Comparison of ENCODE assay signal across 18 mouse cellular contexts in genomic region chr16:5524375-5524774, GRCm38 (mm10).
DNase-seq lines count a peak whose midpoint lies in the region; ATAC-seq lines count a peak whose summit lies in the region.
"Had no signal": no experiment of that assay in that cellular context is flagged by ENCODE, and none has a peak within 500 bp of the region (broad histone marks: within the 10 kb centered on the region; RNA-seq: fewer than 3 reads in every experiment).

No protein-coding gene starts in this region.

- H3K9ac ChIP-seq in midbrain, embryonic 16.5 days (ENCODE audit: low read depth, low read length) = no peak overlapping the region
- no peak overlapping the region for H3K9ac ChIP-seq in midbrain, embryonic 15.5 days
- no peak overlapping the region for H3K9ac ChIP-seq in hindbrain, embryonic 16.5 days (ENCODE audit: low read depth, low read length)
- H3K9ac ChIP-seq in kidney, embryonic 14.5 days (ENCODE audit: low read depth, low read length) = no peak overlapping the region
- no peak overlapping the region for H3K9ac ChIP-seq in neural tube, embryonic 14.5 days (replicated peaks; ENCODE audit: low read depth, low read length)
- H3K9ac ChIP-seq: limb, embryonic 15.5 days had no signal

- no peaks in the 10 kb centered on the region for H3K27me3 ChIP-seq in midbrain, embryonic 16.5 days (ENCODE audit: control insufficient read depth, insufficient read depth, low read depth, low read length)
- H3K27me3 ChIP-seq in midbrain, embryonic 15.5 days (replicated peaks) = no peaks in the 10 kb centered on the region
- H3K27me3 ChIP-seq in hindbrain, embryonic 16.5 days (replicated peaks; ENCODE audit: control insufficient read depth, insufficient read depth, low read length) = no peaks in the 10 kb centered on the region
- no peaks in the 10 kb centered on the region for H3K27me3 ChIP-seq in kidney, embryonic 14.5 days (ENCODE audit: control insufficient read depth, insufficient read depth, low read length)
- no peaks in the 10 kb centered on the region for H3K27me3 ChIP-seq in neural tube, embryonic 14.5 days (ENCODE audit: control insufficient read depth, insufficient read depth, low read length)
- H3K27me3 ChIP-seq: limb, embryonic 15.5 days had no signal

- no peaks in the 10 kb centered on the region for H3K36me3 ChIP-seq in midbrain, embryonic 16.5 days (ENCODE audit: control insufficient read depth, insufficient read depth, low read length)
- H3K36me3 ChIP-seq in midbrain, embryonic 15.5 days (replicated peaks) = no peaks in the 10 kb centered on the region
- H3K36me3 ChIP-seq in hindbrain, embryonic 16.5 days (ENCODE audit: control insufficient read depth, insufficient read depth, low read length) = no peaks in the 10 kb centered on the region
- no peaks in the 10 kb centered on the region for H3K36me3 ChIP-seq in kidney, embryonic 14.5 days (ENCODE audit: control insufficient read depth, insufficient read depth, low read length)
- H3K36me3 ChIP-seq in neural tube, embryonic 14.5 days (ENCODE audit: control insufficient read depth, insufficient read depth, low read length) = no peaks in the 10 kb centered on the region
- H3K36me3 ChIP-seq: embryonic facial prominence, embryonic 10.5 days; limb, embryonic 15.5 days had no signal

- H3K27ac ChIP-seq in midbrain, embryonic 16.5 days (ENCODE audit: low read length) = peak overlapping the region; percentile 37; the same call in 1 of the 2 replicates
- H3K27ac ChIP-seq in midbrain, embryonic 15.5 days = no peak overlapping the region
- H3K27ac ChIP-seq in hindbrain, embryonic 16.5 days (ENCODE audit: low read depth, low read length) = no peak overlapping the region
- H3K27ac ChIP-seq in kidney, embryonic 14.5 days (ENCODE audit: low read depth, low read length) = no peak overlapping the region
- peak overlapping the region; percentile 70; the same call in 1 of the 2 replicates for H3K27ac ChIP-seq in neural tube, embryonic 14.5 days (ENCODE audit: low read depth, low read length)
- H3K27ac ChIP-seq: embryonic facial prominence, embryonic 10.5 days; limb, embryonic 15.5 days; macrophage; stomach, postnatal 0 days had no signal

- no peak for ATAC-seq in midbrain, embryonic 16.5 days
- no peak for ATAC-seq in midbrain, embryonic 15.5 days (replicated peaks)
- 0 out of 2 replicates have a peak, but pooled peaks have one; percentile 37 for ATAC-seq in hindbrain, embryonic 16.5 days
- peak; percentile 85; the same call in 1 of the 2 replicates for ATAC-seq in kidney, embryonic 14.5 days (ENCODE audit: low FRiP score, low TSS enrichment)
- peak; percentile 79 for ATAC-seq in neural tube, embryonic 14.5 days (ENCODE audit: low read depth)
- ATAC-seq: CD4-positive, CD25-positive, alpha-beta regulatory T cell, adult 4 months had no signal

- H3K9me3 ChIP-seq in midbrain, embryonic 16.5 days (replicated peaks; ENCODE audit: control insufficient read depth, low read length, poor library complexity, severe bottlenecking) = no peaks in the 10 kb centered on the region
- H3K9me3 ChIP-seq in midbrain, embryonic 15.5 days = no peaks in the 10 kb centered on the region
- H3K9me3 ChIP-seq in hindbrain, embryonic 16.5 days (ENCODE audit: control insufficient read depth, low read length) = no peaks in the 10 kb centered on the region
- no peaks in the 10 kb centered on the region; the same call in 1 of the 2 replicates for H3K9me3 ChIP-seq in kidney, embryonic 14.5 days (ENCODE audit: control insufficient read depth, low read length)
- no peaks in the 10 kb centered on the region for H3K9me3 ChIP-seq in neural tube, embryonic 14.5 days (ENCODE audit: control insufficient read depth, low read length)
- H3K9me3 ChIP-seq: limb, embryonic 15.5 days had no signal

- no peak overlapping the region for H3K4me2 ChIP-seq in midbrain, embryonic 16.5 days (ENCODE audit: low read length)
- no peak overlapping the region for H3K4me2 ChIP-seq in midbrain, embryonic 15.5 days
- H3K4me2 ChIP-seq in hindbrain, embryonic 16.5 days (ENCODE audit: low read length) = no peak overlapping the region
- H3K4me2 ChIP-seq in kidney, embryonic 14.5 days (replicated peaks; ENCODE audit: low read depth, low read length) = no peak overlapping the region
- no peak overlapping the region for H3K4me2 ChIP-seq in neural tube, embryonic 14.5 days (ENCODE audit: low read depth, low read length)
- H3K4me2 ChIP-seq: limb, embryonic 15.5 days had no signal

- DNase-seq in testis, postnatal 14 days (ENCODE audit: low spot score) = no peak
- no peak for DNase-seq in embryo, embryonic 9.5 days (ENCODE audit: extremely low spot score)
- DNase-seq: adrenal gland, postnatal 25 days; cerebellum, adult 9-11 months; heart, adult 11 months; layer of hippocampus, adult 9-11 months; lung, adult 2 months; thymus, postnatal 36 days had no signal

- H3K4me3 ChIP-seq in midbrain, embryonic 16.5 days (ENCODE audit: low read depth, low read length) = no peak overlapping the region
- H3K4me3 ChIP-seq in midbrain, embryonic 15.5 days = no peak overlapping the region
- H3K4me3 ChIP-seq in hindbrain, embryonic 16.5 days (ENCODE audit: low read length) = no peak overlapping the region
- H3K4me3 ChIP-seq in kidney, embryonic 14.5 days (ENCODE audit: low read length) = no peak overlapping the region
- no peak overlapping the region for H3K4me3 ChIP-seq in neural tube, embryonic 14.5 days (ENCODE audit: low read depth, low read length)
- H3K4me3 ChIP-seq: embryonic facial prominence, embryonic 10.5 days; limb, embryonic 15.5 days had no signal

- 83% methylated on average over 5 of the region's 5 CpGs for WGBS in midbrain, embryonic 16.5 days
- WGBS in midbrain, embryonic 15.5 days = 86% methylated on average over 5 of the region's 5 CpGs
- WGBS in hindbrain, embryonic 16.5 days = 77% methylated on average over 5 of the region's 5 CpGs
- WGBS in kidney, embryonic 14.5 days = 69% methylated on average over 5 of the region's 5 CpGs
- 61% methylated on average over 5 of the region's 5 CpGs for WGBS in neural tube, embryonic 14.5 days

- no peaks in the 10 kb centered on the region for H3K4me1 ChIP-seq in midbrain, embryonic 16.5 days (ENCODE audit: control insufficient read depth, insufficient read depth, low read length)
- H3K4me1 ChIP-seq in midbrain, embryonic 15.5 days = no peaks in the 10 kb centered on the region
- no peaks in the 10 kb centered on the region; the same call in 1 of the 2 replicates for H3K4me1 ChIP-seq in hindbrain, embryonic 16.5 days (ENCODE audit: control insufficient read depth, insufficient read depth, low read depth, low read length)
- no peaks in the 10 kb centered on the region for H3K4me1 ChIP-seq in kidney, embryonic 14.5 days (ENCODE audit: control insufficient read depth, insufficient read depth, low read length)
- peaks cover 2% of the 10 kb centered on the region; the same call in 1 of the 2 replicates for H3K4me1 ChIP-seq in neural tube, embryonic 14.5 days (ENCODE audit: control insufficient read depth, insufficient read depth, low read length)
- H3K4me1 ChIP-seq: embryonic facial prominence, embryonic 10.5 days; limb, embryonic 15.5 days had no signal

Comparison
In these comparisons a context has a peak if more than half of its experiments do, and no peak if none do; other contexts are left out.
1. H3K27ac ChIP-seq: peak in midbrain, embryonic 16.5 days (single experiment) and neural tube, embryonic 14.5 days (single experiment); none in midbrain, embryonic 15.5 days (single experiment), hindbrain, embryonic 16.5 days (single experiment) and kidney, embryonic 14.5 days (single experiment).
2. ATAC-seq: peak in hindbrain, embryonic 16.5 days (single experiment), kidney, embryonic 14.5 days (single experiment) and neural tube, embryonic 14.5 days (single experiment); none in midbrain, embryonic 16.5 days (single experiment) and midbrain, embryonic 15.5 days (single experiment).